Mouse (Mus musculus): ENCODE measurements around the gene Mecr. TPM values are rescaled to one million over a fixed set of nuclear protein-coding genes. Genes with fewer than 3 reads are reported as not detected.
"Not testable (repeated sequence)": the region's sequence is repeated elsewhere in the genome, so short reads cannot be mapped to it uniquely, and the experiment has no call there.

Gene Mecr
- 10 to 100 TPM; 28.2 TPM for total RNA-seq (2021)

- intact Hi-C loops (cut with DNase I): no loop called here
- DNase-seq: peak; percentile 91 to 95
These were observed at the start of gene Mecr for GRCm38 (mm10) chr4:131843290-131843743. Mecr (plus strand) TSS chr4:131843470.

GRCm38 (mm10) chr4:131796312-131797080, 46.8 kb upstream of the Mecr start:
- DNase-seq: peak; percentile 13 to 19
- intact Hi-C loops (cut with DNase I): loop anchor here (5.0 kb wide), 1 partner anchor 824 kb away; no protein-coding TSS in a partner anchor

GRCm38 (mm10) chr4:131797483-131797882, 45.8 kb upstream of the Mecr start:
- intact Hi-C loops (cut with DNase I): loop anchor here (5.0 kb wide), 1 partner anchor 825 kb away; no protein-coding TSS in a partner anchor
- DNase-seq: peak; percentile 58 to 64

- no peak for DNase-seq
- intact Hi-C loops (cut with DNase I): loop anchor here (5.0 kb wide), 1 partner anchor 826 kb away; no protein-coding TSS in a partner anchor
These were observed 45.4 kb upstream of the Mecr start for GRCm38 (mm10) chr4:131797920-131798319.

GRCm38 (mm10) chr4:131798968-131799367, 44.3 kb upstream of the Mecr start:
- intact Hi-C loops (cut with DNase I): loop anchor here (5.0 kb wide), 1 partner anchor 827 kb away; no protein-coding TSS in a partner anchor
- DNase-seq: no peak

- intact Hi-C loops (cut with DNase I): no loop called here
- no peak for DNase-seq
These were observed 39.4 kb upstream of the Mecr start for GRCm38 (mm10) chr4:131803846-131804245.

GRCm38 (mm10) chr4:131804732-131805131, 38.5 kb upstream of the Mecr start:
- intact Hi-C loops (cut with DNase I); DNase-seq: not testable (repeated sequence)

GRCm38 (mm10) chr4:131805255-131805654, 38.0 kb upstream of the Mecr start:
- intact Hi-C loops (cut with DNase I): no loop called here
- no peak for DNase-seq

- DNase-seq: no peak
- intact Hi-C loops (cut with DNase I): no loop called here
These were observed 30.8 kb upstream of the Mecr start for GRCm38 (mm10) chr4:131812458-131812857.

- no peak for DNase-seq
- intact Hi-C loops (cut with DNase I): no loop called here
These were observed 29.5 kb upstream of the Mecr start for GRCm38 (mm10) chr4:131813798-131814197.

GRCm38 (mm10) chr4:131814869-131815268, 28.4 kb upstream of the Mecr start:
- no peak for DNase-seq
- intact Hi-C loops (cut with DNase I): no loop called here

- no peak for DNase-seq
These were observed 27.5 kb upstream of the Mecr start for GRCm38 (mm10) chr4:131815774-131816173.

GRCm38 (mm10) chr4:131818926-131819325, 24.3 kb upstream of the Mecr start:
- intact Hi-C loops (cut with DNase I): no loop called here
- DNase-seq: no peak

More at GRCm38 (mm10) chr4:131815774-131816173, 27.5 kb upstream of the Mecr start:
- intact Hi-C loops (cut with DNase I): no loop called here

- intact Hi-C loops (cut with DNase I): no loop called here
- no peak for DNase-seq
These were observed 22.0 kb upstream of the Mecr start for GRCm38 (mm10) chr4:131821161-131821731.

- intact Hi-C loops (cut with DNase I): no loop called here
- no peak for DNase-seq
These were observed 20.7 kb upstream of the Mecr start for GRCm38 (mm10) chr4:131822583-131822982.

GRCm38 (mm10) chr4:131824939-131825338, 18.3 kb upstream of the Mecr start:
- intact Hi-C loops (cut with DNase I): no loop called here
- DNase-seq: no peak

GRCm38 (mm10) chr4:131825830-131826229, 17.4 kb upstream of the Mecr start:
- intact Hi-C loops (cut with DNase I): no loop called here
- peak; percentile 56 to 59 for DNase-seq

GRCm38 (mm10) chr4:131826905-131827304, 16.4 kb upstream of the Mecr start:
- intact Hi-C loops (cut with DNase I): no loop called here
- DNase-seq: no peak

GRCm38 (mm10) chr4:131829123-131829522, 14.1 kb upstream of the Mecr start:
- intact Hi-C loops (cut with DNase I): no loop called here
- DNase-seq: no peak

- intact Hi-C loops (cut with DNase I): loop anchor here (10.0 kb wide), 1 partner anchor 467 kb away; no protein-coding TSS in a partner anchor
- no peak for DNase-seq
These were observed 11.7 kb upstream of the Mecr start for GRCm38 (mm10) chr4:131831546-131832045.

GRCm38 (mm10) chr4:131832759-131833407, 10.4 kb upstream of the Mecr start:
- DNase-seq: no peak
- intact Hi-C loops (cut with DNase I): loop anchor here (10.0 kb wide), 1 partner anchor 468 kb away; no protein-coding TSS in a partner anchor

All from heart, postnatal 36 days (tissue).